Mouse (Mus musculus): Measurements from ENCODE around the gene Rsc1a1.

DNA sequence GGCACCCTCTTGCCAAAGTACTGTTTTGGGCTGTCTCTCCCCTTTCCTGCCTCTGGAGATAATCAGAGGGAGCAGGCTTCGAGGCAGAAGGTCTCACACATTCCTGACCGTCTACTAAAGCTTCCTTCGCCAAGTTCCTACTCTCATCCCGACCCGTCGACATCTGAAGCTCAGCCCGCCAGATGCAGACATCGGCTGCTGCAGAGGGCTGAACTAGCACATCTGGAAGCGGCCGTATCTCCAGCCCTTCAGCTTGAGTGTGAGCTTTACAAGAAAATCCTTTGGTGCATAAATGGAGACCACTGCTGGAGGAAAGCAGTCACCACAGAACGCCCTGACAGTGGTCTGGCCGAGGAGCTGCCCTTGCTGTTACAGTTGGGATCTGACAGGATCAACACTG is 4.5 kb downstream of the Rsc1a1 start:
- no peak for TF ChIP-seq POLR2A (IDR thresholded peaks at IDR 0.05; ENCODE audit: low read depth, low read length)
- TF ChIP-seq CTCF (IDR thresholded peaks at IDR 0.05; ENCODE audit: extremely low read depth, insufficient read depth, insufficient read length, insufficient replicate concordance): no peak

Measured in spleen, adult 2 months (tissue).